Mouse (Mus musculus) frontal cortex, adult 2 months (tissue): ENCODE measurements around the gene Prm3. TPM values are rescaled to one million over a fixed set of nuclear protein-coding genes. Genes with fewer than 3 reads are reported as not detected.
"Not testable (repeated sequence)": the region's sequence is repeated elsewhere in the genome, so short reads cannot be mapped to it uniquely, and the experiment has no call there.

Experiments used
- DNase-seq, 2 experiments: peaks; one replicate each; pipeline ENCODE4 v3.0.0; 2022; ENCODE audit warnings: low spot score in 1 of 2; ENCODE audit errors: extremely low spot score in 1 of 2
- polyA plus RNA-seq: library from polyadenylated mRNA; depleted of rRNA; stranded (reverse); fragments of >200 nt; gene quantifications from 2 replicates; pipeline ENCODE4 v1.2.3, GENCODE M21; 2012

Gene Prm3
- polyA plus RNA-seq, 1 experiment, result not detected

DNA sequence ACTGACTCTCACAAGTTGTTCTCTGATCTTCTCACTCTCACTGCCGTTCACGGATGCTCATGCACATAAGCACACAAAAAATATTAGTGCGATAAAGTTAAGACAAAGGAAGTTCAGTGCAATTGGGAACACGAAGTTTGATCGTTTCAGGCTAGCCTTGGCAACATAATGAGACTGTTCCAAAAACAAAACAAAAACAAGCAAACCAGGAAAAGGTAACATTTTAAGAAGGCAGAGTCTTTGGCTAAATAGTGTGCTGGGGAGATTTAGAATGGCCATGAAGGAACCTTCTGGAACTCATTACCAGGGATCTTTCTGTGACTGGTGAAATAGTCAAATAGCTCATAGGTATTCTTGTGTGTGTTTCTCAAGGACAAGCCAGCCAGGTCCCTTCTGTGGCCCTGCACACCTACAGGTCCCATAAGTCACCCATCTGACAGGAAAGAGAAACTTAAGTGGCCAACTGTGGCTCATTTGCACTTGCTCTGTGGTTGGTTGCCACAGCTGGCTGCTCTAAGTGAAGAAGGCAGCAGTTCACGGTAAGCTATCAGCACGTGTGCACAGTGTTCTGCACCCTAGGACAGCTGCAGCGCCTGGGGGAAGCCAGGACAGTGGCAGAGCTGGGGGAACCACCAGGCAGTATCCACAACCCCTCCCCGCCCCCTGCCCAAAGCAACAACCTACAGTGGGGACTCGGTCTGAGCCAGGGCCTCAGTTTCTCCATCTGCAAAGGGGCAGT lies 15.2 kb upstream of the Prm3 start, which contains the start of gene Prm1:
Gene Prm1 (minus strand): TSS at position 51 of the 739 bp plus-strand sequence.
- DNase-seq, result no peak

DNA sequence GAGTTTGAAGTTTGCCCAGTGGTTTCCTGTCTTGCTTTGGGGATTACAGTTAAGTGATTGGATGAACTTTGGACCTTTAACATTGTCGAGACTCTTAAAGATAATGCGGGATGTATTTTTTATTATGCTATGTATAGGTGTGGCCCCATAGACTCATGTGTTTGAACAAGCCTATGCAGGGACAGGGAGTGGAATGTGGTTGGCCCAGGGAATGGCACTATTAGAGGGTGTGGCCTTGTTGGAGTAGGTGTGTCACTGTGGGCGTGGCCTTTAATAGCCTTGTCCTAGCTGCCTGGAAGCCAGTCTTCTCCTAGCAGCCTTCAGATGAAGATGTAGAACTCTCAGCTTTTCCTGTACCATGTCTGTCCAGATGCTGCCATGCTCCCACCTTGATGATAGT lies 11.7 kb upstream of the Prm3 start:
- DNase-seq, result not testable (repeated sequence)

- no peak for DNase-seq
Observed at GRCm38 (mm10) chr16:10796034-10796433, 5.3 kb upstream of the Prm3 start, which contains the start of gene Prm2. Gene Prm2, minus strand, starts transcription at chr16:10796134.

DNA sequence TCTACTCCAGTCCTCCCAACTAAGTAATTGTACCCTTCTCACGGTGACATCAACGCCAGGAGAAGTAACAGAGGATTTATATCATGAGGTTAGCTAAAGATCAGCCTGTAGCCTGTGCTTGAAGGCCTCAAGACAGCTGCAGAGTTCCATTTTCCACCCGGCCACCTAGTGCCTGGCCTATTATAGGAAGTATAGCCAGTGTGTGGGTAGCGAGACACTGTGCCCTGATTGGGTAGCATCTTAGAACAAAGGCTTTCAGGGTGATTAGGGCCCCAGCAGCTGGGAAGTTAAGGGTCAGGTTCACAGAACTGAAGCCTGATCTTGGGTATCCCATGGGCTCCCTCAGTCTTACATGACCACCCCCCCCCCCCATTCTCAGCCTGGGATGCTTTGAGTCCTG lies 1.8 kb downstream of the Prm3 start:
- DNase-seq, result no peak

- no peak for DNase-seq
Observed at GRCm38 (mm10) chr16:10788271-10788670, 2.4 kb downstream of the Prm3 start, which contains the start of gene Tnp2. Gene Tnp2, minus strand, starts transcription at chr16:10788660.

GRCm38 (mm10) chr16:10787548-10788058 lies 3.1 kb downstream of the Prm3 start:
- DNase-seq, result no peak

DNA sequence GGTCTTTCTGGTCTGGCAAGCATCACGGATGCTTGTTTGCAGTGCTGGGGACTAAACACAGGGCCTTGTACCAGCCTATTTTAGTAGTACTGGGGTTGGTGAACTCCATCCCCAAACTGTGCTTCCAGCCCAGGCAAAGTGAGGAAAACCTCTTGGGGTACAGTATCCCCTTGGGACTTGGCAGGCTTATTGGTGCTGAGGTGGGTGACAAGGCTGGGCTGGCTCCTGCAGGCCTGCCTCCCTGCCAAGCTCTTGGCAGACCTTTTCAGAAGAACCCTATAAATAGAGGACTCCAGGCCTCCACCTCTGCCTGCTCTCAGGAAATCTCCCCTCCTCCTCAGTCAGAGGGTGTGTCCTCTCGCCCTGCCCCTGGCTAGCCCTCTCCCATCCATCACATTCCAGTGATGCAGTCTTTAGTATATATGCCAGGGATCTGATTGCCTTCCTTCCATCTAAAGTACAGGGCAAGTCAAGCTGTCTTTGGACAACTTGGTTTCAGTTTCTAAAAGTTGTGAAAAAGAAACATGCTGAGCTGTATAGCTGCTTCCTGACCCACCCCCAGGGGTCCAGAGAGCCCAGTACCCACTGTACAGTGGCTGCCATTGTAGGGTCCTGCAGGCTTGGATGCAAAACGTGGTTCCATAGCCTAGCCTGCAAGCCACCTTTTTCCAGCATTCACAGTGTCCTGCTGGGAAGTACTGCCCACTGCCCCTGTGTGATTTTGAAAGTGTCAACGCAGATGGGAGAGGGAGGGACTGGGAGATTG lies 3.7 kb downstream of the Prm3 start:
- no peak for DNase-seq

DNA sequence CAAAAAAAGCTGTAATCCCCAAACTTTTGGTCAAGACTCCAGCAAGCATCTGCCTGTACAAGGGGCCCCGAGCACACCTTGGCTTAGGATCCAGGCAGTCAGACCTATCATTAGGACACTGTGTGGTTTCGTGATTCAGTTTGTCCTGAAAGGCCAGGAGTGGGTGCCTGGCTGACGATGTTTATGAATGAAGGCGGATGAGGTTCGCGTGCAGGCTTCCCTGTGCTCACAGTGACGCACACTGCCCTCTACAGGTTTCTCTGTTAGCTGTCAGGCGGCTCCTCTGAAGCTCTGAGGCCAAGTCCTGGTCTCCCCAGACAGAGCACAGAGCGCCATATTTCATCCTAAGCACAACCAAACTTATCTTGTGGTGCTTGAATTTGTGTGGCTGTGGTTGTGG lies 4.4 kb downstream of the Prm3 start:
- DNase-seq, result peak; percentile 71 to 91

DNA sequence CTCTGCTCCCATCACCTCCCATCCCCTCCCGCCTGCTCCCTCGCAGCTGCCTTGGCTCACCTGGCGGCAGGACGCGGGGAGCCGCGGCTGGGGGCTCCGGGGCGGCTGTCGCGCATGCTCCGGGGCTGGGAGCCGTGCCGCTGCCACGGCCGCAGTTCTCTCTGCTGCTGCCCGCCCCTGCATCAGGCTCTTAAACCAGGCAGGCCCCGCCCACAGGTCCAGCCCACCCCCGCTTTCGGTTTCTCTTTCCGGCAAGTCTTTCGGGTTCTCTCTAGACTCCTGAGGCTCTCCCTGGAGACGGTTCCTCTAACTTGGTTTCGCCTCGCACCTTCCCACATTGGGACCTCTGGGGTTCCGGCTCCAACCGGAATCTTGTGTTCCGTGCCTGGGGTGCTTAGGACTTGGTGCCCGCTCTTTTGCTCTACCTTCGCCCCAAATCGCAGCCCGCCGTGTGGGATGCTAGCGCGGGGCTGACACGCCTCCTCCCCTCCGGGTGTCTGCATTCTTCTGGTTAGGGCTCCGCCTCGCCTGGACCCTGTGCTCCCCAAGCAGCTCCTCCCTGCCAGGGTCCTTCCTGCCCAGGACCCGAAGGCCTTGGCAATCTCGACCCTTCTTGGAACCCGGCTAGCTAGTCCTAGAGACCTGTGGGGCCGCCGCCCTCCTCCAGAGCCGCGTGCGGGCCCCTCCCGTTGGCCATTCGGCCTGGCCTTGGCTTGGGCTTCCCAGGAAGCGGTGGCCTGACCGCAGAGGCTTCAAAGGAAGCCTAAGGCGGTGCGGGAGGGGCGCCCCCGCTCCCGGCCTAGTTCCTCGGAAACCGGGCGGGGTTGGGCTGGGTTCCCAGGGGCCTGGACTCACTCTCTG lies 5.1 kb downstream of the Prm3 start, which contains the start of gene Socs1:
Gene Socs1 (minus strand): TSS at position 166 of the 861 bp plus-strand sequence.
- peak; percentile 48 to 76 for DNase-seq

GRCm38 (mm10) chr16:10784793-10785370 lies 5.8 kb downstream of the Prm3 start:
- DNase-seq, result peak; percentile 51 to 83

DNA sequence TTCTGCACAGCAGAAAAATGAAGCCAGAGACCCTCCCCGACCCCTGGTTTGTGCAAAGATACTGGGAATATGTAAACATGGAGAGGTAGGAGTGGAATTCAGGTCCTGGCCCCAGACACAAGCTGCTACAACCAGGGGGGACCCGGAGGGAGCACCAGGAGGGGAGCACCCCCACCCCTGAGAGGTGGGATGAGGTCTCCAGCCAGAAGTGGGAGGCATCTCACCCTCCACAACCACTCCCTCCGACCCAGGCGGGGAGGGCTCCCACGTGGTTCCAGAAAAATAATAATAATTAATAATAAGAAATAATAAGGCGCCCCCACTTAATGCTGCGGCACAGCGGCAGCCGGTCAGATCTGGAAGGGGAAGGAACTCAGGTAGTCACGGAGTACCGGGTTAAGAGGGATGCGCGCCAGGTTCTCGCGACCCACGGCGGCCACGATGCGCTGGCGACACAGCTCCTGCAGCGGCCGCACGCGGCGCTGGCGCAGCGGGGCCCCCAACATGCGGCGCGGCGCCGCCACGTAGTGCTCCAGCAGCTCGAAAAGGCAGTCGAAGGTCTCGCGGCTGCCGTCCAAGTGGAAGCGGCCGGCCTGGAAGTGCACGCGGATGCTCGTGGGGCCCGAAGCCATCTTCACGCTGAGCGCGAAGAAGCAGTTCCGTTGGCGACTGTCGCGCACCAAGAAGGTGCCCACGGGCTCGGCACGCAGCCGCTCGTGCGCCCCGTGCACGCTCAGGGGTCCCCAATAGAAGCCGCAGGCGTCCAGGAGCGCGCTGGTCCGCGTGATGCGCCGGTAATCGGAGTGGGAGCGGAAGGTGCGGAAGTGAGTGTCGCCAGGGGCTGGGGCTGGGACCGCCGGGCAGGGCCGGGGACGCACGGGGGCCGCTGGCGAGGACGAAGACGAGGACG lies 6.6 kb downstream of the Prm3 start:
- DNase-seq, result no peak

- DNase-seq, result no peak
Observed at GRCm38 (mm10) chr16:10783451-10783850, 7.3 kb downstream of the Prm3 start.

DNA sequence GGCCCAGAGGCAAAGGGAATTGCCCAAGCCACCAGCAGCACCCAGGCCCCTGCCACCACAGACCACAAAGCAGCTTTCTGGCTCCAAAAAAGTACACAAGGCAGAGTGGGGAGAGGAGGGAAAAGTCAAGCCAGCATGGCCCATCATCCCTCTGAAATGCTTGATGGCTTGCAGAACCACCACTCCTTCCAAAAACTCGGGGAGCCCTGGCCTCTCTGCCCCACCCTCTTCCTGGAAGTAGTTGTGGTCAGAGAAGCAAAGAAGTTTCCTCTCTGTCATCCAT lies 7.6 kb downstream of the Prm3 start:
- DNase-seq, result no peak

GRCm38 (mm10) chr16:10782377-10783151 lies 8.2 kb downstream of the Prm3 start:
- no peak for DNase-seq

DNA sequence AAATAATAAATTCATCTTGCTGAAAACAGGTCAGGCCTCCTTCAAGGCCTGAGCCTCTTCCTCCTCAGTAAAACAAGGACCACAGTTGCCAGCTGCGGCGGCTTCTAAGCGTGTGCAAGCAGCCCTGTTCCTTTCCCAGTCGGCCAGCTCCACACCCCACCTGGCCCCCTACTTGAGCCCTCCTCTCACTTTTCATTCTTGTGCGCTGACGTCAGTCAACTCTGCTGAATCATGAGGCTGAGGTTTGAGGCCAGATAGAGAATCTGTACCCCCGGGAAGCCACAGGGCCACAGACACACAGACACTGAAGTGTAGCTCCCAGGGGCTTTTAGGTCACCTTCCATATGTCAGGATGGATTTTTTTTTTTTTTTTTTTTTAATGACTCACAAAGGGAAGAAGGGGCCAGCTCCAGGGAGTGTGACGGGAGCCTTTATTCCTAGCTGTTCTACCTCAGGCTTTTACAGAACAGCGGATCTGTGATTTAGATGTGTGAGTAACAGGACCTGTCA lies 8.8 kb downstream of the Prm3 start:
- DNase-seq, result no peak

DNA sequence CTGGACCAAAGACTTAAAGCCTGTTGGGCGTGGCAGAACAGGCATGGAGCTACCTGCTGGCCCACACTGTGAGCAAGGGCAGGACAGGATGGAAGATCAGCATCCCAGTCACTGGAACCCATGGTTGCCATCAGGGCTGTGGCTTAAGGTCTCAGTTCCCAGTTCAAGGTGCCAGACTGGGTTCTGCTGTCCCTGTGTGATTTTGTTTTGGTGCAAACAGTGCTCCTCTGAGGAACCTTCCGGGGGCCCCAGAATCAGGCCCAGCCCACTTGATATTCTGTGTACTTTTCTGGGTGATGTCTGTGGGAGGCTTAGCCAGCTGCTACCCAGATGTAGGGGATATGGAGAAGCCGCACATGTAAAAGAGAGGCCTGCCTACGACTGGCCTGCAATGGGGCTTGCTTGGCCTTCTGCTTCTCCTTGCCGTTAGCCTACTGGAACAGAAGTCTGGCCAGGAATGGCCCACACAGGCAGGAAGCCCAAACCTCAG lies 10.0 kb downstream of the Prm3 start:
- no peak for DNase-seq

- DNase-seq, result no peak
Observed at GRCm38 (mm10) chr16:10777579-10778160, 13.0 kb downstream of the Prm3 start.

DNA sequence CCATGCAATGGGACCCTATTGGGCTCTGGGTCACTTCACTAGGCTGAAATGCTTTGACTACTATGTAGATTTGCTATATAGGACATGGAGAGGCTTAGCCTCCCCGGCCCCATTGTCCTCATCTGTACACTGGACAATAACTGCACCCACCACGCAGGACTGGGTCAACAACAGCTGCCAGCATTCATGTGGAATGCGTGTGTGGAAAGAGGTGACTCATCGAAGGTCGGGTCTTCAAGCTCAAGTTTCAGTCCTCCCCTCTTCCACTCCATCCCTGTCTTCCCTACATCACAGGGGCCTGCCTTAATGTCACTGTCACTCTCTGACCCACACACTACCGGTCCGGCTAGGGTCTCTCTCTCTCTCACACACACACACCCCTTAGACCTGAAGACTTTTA lies 14.4 kb downstream of the Prm3 start:
- DNase-seq, result no peak
